Mouse (Mus musculus): ENCODE data around the gene Frmd4a. TPM values are rescaled to one million over a fixed set of nuclear protein-coding genes. Genes with fewer than 3 reads are reported as not detected.
A peak's percentile ranks its signal among the peaks of the same experiment; 100 is the strongest.

Gene Frmd4a
- total RNA-seq, 2 experiments from 2014 or later = 10.8 to 14.2 TPM

- DNase-seq = no peak
- intact Hi-C loops (cut with DNase I; ENCODE audit: low total_unique reads) = no loop called here
These were observed 243.0 kb downstream of the Frmd4a start for GRCm38 (mm10) chr2:4260324-4261058.

DNA sequence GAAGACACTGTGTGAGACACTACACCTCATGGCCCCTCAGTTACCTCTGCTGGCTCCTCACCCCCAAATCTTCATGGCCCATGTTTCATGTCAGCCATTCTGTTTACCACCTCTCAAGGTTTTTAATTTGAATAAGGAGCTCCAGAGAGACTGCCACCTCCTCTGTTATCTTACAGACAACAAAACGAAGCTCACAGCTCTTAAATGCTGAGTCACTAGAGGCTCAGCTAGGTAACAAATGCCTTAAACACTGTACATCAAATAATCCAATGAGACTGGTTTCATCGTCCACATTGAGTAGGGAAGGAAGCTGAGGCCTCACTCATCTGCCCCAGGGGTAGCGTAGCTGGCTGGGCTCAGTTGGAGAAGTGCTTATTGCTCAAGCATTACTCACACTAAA lies 245.2 kb downstream of the Frmd4a start:
- intact Hi-C loops (cut with DNase I; ENCODE audit: low total_unique reads) = no loop called here
- no peak for DNase-seq

DNA sequence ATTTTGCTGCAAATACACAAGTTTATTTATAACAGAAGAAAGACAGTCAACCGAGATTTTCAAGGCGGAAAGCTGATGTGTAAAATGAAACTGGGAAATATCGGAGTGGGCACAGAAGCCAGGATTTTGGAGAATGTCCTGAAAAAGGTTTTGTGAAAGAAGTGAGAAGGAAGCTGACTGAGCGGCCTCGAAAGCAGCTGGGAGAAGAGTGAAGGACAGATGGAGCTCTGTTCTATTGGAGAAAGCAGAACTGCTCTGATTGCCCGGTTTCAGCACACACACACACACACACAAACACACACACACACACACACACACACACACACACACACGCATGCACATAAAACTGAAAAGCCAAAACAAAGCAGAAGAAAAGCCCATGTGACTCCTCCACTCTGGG lies 249.9 kb downstream of the Frmd4a start:
- no peak for DNase-seq
- intact Hi-C loops (cut with DNase I; ENCODE audit: low total_unique reads) = no loop called here

DNA sequence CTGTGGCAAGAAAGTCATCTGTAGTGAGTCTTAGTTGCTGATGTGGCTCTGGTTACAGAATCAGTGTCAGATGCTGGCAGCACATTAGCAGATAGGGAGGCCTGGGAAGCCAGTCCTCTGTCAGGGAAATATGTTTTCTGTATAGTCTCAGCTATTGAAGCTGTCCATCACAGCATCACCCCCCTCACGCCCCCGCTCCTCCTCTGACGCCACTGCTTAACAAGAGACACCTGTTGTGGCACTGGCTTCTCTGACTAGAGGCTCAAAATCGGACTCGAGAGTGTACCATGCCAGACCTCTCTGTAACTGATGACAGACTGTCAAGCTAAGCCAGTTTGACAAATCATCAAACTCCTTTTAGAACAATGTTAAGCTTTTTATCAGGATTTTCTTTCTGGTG lies 265.3 kb downstream of the Frmd4a start:
- no peak for DNase-seq
- intact Hi-C loops (cut with DNase I; ENCODE audit: low total_unique reads) = no loop called here

DNA sequence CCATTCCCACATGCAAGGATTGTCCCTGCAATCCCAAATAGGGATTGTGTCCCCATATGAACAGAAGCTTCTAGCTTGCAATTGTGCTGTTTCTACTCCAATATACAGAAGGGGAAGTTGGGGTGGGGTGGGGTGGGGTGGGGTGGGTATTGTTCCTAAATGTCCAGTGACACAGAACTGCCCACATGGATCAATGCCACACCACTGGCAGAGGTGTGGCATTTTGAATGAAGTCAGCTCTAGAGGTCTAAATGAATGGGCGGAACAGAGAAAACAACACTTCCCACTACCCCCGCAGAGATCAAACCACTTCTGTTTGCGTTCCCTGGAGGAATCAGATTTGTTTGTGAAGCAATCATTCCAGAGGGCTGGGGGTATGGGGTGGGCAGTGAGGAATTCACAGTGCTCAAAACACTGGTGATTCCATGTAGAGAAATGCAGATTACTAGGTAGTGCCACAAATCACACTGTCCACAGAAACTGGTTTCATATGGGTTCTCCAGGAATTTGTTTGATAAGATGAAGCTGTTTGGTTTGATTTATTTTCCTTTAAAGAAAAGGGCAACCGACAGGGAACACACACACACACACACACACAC lies 268.3 kb downstream of the Frmd4a start:
- intact Hi-C loops (cut with DNase I; ENCODE audit: low total_unique reads) = no loop called here
- DNase-seq = no peak

GRCm38 (mm10) chr2:4286390-4286901 lies 268.9 kb downstream of the Frmd4a start:
- DNase-seq = no peak
- intact Hi-C loops (cut with DNase I; ENCODE audit: low total_unique reads) = no loop called here

- intact Hi-C loops (cut with DNase I; ENCODE audit: low total_unique reads) = no loop called here
- no peak for DNase-seq
These were observed 273.0 kb downstream of the Frmd4a start for GRCm38 (mm10) chr2:4290475-4290874.

DNA sequence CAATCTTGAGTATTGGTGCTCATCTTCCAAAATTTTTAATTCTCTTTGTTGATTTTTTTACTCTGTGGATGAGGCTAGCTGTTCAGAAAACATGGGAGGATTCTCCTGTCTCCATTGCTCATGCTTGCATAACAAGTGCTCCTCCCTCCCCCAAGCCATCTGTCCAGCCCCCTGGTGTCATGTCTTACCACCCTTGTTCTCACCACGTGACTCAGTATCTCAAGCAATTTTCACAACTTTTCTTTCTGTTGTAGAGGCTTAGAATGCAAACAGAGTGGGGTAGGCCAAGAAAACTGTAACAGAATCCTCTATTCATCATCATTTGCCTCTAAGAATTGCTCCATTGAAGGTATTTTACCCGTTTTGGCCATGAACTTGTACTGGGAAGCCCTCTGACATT lies 273.6 kb downstream of the Frmd4a start:
- no peak for DNase-seq
- intact Hi-C loops (cut with DNase I; ENCODE audit: low total_unique reads) = no loop called here

GRCm38 (mm10) chr2:4291671-4292070 lies 274.2 kb downstream of the Frmd4a start:
- no peak for DNase-seq
- intact Hi-C loops (cut with DNase I; ENCODE audit: low total_unique reads) = no loop called here

GRCm38 (mm10) chr2:4293726-4294125 lies 276.2 kb downstream of the Frmd4a start:
- no peak for DNase-seq
- intact Hi-C loops (cut with DNase I; ENCODE audit: low total_unique reads) = no loop called here

GRCm38 (mm10) chr2:4295641-4296040 lies 278.1 kb downstream of the Frmd4a start:
- DNase-seq = no peak
- intact Hi-C loops (cut with DNase I; ENCODE audit: low total_unique reads) = no loop called here

DNA sequence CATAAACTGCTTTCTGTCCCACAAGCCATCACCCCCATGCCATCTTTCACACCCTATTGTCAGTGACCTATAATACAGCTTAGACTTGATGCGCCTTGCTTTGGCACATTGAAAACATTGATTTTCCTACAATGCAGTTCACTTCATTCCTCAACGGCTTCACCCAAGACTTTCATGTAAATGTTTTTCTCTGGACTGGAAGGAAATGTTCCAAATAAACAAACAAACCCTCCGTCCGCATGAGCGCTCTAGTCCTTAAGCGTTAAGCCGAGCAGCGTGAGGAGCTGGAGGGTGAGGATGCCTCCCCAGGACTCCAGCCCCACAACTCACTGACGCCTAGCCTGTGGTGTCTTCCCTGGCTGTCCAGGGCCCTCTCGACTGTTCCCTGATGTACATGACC lies 279.4 kb downstream of the Frmd4a start:
- no peak for DNase-seq
- intact Hi-C loops (cut with DNase I; ENCODE audit: low total_unique reads) = no loop called here

- DNase-seq = peak; percentile 45
- intact Hi-C loops (cut with DNase I; ENCODE audit: low total_unique reads) = no loop called here
These were observed 281.1 kb downstream of the Frmd4a start for GRCm38 (mm10) chr2:4298325-4299215.

GRCm38 (mm10) chr2:4299593-4299992 lies 282.1 kb downstream of the Frmd4a start:
- no peak for DNase-seq
- intact Hi-C loops (cut with DNase I; ENCODE audit: low total_unique reads) = no loop called here

DNA sequence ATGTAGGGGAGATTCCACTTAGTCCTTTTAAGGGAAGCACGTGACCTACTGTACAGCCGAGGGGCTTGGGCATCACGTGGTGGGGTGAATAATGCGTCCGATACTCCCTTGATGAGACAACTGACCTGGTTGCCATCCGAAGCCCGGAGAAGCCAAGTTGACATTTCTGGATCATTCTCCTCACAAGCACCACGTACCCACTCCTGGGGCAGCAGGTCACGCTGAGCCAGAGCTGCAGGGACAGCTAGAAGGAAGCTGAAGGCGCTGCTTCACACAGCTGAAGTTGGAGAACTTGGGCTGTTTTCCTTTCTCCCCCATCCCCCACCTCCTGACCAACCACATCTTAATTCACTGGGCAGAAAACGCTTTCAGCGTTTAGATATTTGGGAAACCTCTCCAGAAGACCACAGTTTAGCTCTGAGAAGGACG lies 282.9 kb downstream of the Frmd4a start:
- intact Hi-C loops (cut with DNase I; ENCODE audit: low total_unique reads) = no loop called here
- peak; percentile 24 for DNase-seq

DNA sequence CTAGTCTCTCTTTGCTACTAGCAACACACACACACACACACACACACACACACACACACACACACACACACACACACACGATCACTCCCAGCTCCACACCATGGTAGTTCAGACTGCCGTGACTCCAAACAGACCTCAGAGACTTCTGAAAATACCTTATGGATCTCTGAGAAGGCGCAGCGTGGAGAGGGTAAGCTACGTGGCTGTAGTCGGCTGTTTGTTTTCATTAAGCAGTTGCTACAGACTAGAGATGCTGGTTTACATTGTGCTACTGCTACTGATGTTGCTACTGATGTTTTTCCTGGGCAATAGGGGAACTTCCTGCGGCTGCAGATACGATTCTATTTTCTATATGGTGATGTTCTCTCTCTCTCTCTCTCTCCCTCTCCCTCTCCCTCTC lies 283.3 kb downstream of the Frmd4a start:
- intact Hi-C loops (cut with DNase I; ENCODE audit: low total_unique reads) = no loop called here
- no peak for DNase-seq

GRCm38 (mm10) chr2:4301256-4301655 lies 283.7 kb downstream of the Frmd4a start:
- intact Hi-C loops (cut with DNase I; ENCODE audit: low total_unique reads) = no loop called here
- no peak for DNase-seq

DNA sequence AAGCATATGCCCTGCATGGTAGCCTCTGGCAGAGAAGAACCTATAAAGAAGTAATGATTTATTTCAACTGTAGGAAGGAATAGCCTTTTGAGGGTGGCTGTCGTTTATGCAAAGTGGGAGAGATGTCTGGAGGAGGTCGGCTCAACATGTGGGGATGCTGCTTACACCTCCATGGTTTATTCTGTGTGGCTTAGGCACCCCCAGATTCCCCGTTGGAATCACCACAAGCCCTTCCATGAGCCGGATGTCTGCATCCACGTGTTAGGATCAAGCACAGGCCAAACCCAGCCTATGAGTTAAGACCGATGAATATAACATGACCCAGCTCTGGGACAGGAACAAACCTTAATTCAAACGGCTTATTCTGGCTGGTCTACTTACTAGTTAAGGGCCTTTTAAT lies 284.2 kb downstream of the Frmd4a start:
- no peak for DNase-seq
- intact Hi-C loops (cut with DNase I; ENCODE audit: low total_unique reads) = no loop called here

DNA sequence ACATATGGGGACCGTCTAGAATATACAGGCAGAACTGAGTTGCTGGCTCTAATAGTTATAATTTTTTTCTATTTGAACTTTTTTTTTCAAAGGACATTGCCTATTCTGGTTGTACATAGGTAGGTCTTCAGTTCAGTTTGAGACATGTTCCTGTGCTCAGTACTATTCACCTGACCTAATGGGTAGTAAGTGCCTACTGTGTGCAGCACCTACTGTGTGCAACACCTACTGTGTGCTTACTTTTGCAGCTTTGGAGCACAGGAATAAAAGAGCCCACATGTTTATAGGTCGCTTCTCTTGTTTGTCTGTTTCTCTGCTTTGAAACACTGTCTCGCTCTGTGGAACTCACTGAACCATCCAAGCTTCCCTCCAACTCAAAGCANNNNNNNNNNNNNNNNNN lies 284.6 kb downstream of the Frmd4a start:
- intact Hi-C loops (cut with DNase I; ENCODE audit: low total_unique reads) = no loop called here

GRCm38 (mm10) chr2:4307076-4307475 lies 289.6 kb downstream of the Frmd4a start:
- intact Hi-C loops (cut with DNase I; ENCODE audit: low total_unique reads) = no loop called here
- DNase-seq = no peak

More for the DNA sequence above, 284.6 kb downstream of the Frmd4a start:
- no peak for DNase-seq
